Mouse (Mus musculus) limb, embryonic 10.5 days (tissue): ENCODE results near the gene Pcdh8. TPM values are rescaled to one million over a fixed set of nuclear protein-coding genes. Genes with fewer than 3 reads are reported as not detected.

Experiments used
- DNase-seq: peaks from one replicate; pipeline ENCODE4 v3.0.0-alpha.2; 2017; ENCODE audit warnings: low spot score
- H3K27ac ChIP-seq: fragments of 300-500 bp; sonication (generic); 2 replicates; pipeline ENCODE4 v1.5.1; 2016; ENCODE audit warnings: mild to moderate bottlenecking
- H3K27me3 ChIP-seq: fragments of 300-500 bp; sonication (generic); 2 replicates; pipeline ENCODE4 v1.6.1; 2016; ENCODE audit warnings: low read depth, mild to moderate bottlenecking; ENCODE audit not compliant: poor library complexity, severe bottlenecking
- H3K36me3 ChIP-seq: fragments of 300-500 bp; sonication (generic); 2 replicates; pipeline ENCODE4 v1.6.1; 2016; ENCODE audit warnings: mild to moderate bottlenecking, moderate library complexity
- H3K4me1 ChIP-seq: fragments of 300-500 bp; sonication (generic); 2 replicates; pipeline ENCODE4 v1.6.1; 2016
- H3K4me3 ChIP-seq: fragments of 300-500 bp; sonication (generic); 2 replicates; pipeline ENCODE4 v1.5.1; 2016; ENCODE audit warnings: mild to moderate bottlenecking, moderate library complexity
- H3K9me3 ChIP-seq: fragments of 300-500 bp; sonication (generic); replicated peaks from 2 replicates; pipeline ENCODE4 v1.6.1; 2016; ENCODE audit warnings: mild to moderate bottlenecking
- WGBS: fragments of 180-500 bp; shearing (Covaris S2); methylation state at CpG from one replicate; pipeline ENCODE4 v1.1.7; 2016; 5-methylcytosine and 5-hydroxymethylcytosine counted together
- microRNA counts: library from miRNA; unstranded; fragments of <30 nt; microRNA quantifications from one replicate; lab custom pipeline; 2017
- microRNA-seq: library from miRNA; unstranded; fragments of <30 nt; microRNA quantifications from one replicate; pipeline ENCODE4, GENCODE M21; 2017
- polyA plus RNA-seq: library from polyadenylated mRNA; unstranded; fragments of >200 nt; fragmentation: Nextera tagmentation; extraction: Ambion mirVana; gene quantifications from 2 replicates; pipeline ENCODE4 v1.2.1, GENCODE M21; 2016

The Pcdh8 gene
- polyA plus RNA-seq, 1 experiment from 2014 or later: 3.4 TPM

DNA sequence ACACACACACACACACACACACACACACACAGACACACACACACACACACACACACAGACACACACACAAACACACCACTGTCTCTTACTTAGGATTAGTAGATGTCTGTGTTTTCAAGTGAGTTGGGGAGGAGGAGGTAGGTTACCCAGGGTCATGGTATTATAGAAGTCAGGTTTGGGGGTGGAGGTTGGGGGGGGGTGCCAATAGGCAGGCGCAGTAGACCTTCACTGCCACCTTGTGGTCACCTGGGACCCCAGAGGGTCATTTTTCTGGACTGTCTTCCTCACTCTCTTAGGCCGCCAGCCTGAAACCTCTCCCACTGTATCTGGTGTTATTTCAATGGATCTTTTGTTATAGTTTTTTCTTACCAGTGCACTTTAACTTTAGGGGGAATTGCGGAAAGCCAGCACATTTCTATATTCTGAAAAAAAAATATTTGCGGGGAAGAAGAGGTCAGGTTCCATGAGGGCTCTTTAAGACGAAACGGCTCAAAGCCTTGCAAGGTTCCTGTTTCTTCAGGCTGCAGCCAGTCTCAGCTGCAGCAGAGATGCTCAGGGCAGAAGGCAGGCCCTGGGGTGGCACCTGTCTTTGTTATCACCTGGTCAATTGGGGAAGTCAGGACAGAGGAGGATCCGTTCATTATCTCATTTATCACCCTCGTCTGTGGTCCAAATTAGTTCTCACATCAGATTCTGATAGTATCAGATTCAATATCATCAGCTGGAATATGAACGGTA is 33.3 kb downstream of the Pcdh8 start:
- Histone ChIP-seq H3K4me1 (peaks cover 24% of the 10 kb centered on the region), H3K36me3 (no peaks in the 10 kb centered on the region), H3K9me3 (no peaks in the 10 kb centered on the region), H3K4me3 (no peak overlapping the region), H3K27me3 (no peaks in the 10 kb centered on the region), H3K27ac (no peak overlapping the region)
- DNase-seq: peak; percentile 54
- WGBS: 73% methylated on average over 9 of the region's 9 CpGs

DNA sequence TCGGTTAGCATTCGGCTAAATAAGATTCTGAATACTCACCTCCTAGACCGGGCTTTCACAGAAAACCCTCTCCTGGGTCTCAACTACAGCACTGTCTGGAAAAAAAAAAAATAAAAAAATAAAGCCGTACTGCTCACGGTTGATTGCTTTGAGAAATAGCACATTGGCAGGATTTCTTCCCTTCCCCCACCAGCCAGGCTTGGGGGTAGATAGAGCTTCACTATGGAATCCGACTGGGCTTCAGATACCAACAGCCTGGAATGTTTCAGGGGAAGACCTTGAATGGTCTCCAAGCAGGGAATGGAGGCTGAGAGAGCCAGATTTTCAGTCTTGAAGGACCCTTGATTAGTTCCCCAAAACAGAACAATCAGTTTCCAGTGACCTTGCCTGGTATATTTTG is 34.3 kb downstream of the Pcdh8 start:
- no peaks in the 10 kb centered on the region for H3K27me3 ChIP-seq
- no peak for DNase-seq
- no peak overlapping the region for H3K4me3 ChIP-seq
- peaks cover 23% of the 10 kb centered on the region for H3K4me1 ChIP-seq
- 85% methylated on average over 6 of the region's 6 CpGs for WGBS
- no peak overlapping the region for H3K27ac ChIP-seq
- no peaks in the 10 kb centered on the region for H3K36me3 ChIP-seq
- no peaks in the 10 kb centered on the region for H3K9me3 ChIP-seq

DNA sequence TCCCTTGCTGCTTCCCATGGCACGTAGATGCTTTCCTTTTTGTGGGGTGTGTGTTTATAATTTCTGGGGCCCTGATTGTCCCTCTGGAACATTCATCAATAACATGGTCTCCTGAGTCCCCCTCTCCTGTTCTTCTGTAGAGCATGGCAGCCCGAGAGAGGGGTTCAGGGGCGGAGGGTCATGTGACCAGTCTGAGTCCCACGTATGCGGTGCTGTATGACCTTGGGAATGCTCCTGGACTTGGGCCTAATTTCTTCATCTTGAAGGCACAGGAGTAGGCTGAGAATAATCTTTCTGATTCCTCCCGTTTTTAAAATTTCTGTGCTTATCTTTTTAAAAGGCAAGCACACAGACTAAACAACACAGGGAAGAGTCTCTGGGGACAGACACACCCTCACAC is 37.6 kb downstream of the Pcdh8 start:
- H3K27me3 ChIP-seq: no peaks in the 10 kb centered on the region
- no peak for DNase-seq
- H3K27ac ChIP-seq: no peak overlapping the region
- no peak overlapping the region for H3K4me3 ChIP-seq
- 88% methylated on average over 6 of the region's 6 CpGs for WGBS
- no peaks in the 10 kb centered on the region for H3K9me3 ChIP-seq
- H3K36me3 ChIP-seq: no peaks in the 10 kb centered on the region
- H3K4me1 ChIP-seq: no peaks in the 10 kb centered on the region

DNA sequence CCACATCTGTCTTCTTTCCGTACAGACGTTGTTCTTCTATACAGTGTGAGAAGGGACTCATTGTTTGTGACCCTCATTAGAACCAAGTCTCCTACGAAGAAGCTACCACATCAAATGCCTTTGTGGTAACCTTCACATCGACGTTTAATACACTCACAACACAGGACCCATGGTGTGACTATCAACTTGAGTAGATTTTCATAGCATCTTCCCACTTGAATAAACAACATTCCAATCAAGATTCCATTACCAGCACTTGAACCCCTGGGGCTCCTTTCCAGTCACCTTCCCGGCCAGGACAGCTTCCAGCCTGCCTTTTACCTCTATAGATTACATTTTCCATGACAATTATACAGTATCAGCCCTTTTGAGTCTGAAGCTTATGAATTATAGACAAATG is 42.3 kb downstream of the Pcdh8 start:
- Histone ChIP-seq H3K36me3 (no peaks in the 10 kb centered on the region), H3K4me1 (0 out of 2 replicates have a peak, but pooled peaks cover 5% of the 10 kb centered on the region), H3K4me3 (no peak overlapping the region), H3K9me3 (no peaks in the 10 kb centered on the region), H3K27ac (no peak overlapping the region), H3K27me3 (no peaks in the 10 kb centered on the region)
- no peak for DNase-seq
- 86% methylated on average over 6 of the region's 6 CpGs for WGBS

DNA sequence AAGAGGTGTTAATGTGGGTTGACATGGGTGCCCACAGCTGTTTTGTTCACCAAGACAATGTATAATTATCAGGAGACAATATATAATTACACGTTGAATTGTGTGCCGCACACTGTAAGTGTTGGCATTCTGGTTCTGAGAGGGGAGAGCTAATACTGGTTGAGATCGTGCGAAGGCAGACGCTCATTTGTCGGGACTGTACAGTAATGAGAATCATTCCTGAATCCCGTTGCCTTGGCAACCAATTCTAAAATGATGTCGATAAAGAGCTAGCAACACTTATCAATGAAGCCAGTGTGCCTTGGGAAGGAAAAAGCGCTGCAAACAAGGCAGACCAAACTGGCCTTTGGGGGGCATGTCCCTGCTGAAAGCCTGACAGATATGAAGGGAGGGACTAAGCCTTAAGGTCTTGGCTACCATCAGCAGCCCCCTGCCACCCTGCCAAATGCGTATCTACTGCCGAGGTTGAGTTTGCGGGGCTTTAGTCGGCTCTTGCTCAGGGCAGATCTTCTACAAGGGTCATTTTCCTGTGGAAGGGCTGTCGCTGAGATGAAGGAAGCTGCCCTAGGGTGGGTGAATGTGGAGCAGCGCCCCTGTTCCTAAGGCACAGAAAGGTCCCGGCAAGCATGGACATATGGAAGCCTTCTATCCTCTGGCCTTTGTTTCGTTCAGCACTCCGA is 47.0 kb downstream of the Pcdh8 start:
- no peak overlapping the region for H3K27ac ChIP-seq
- no peaks in the 10 kb centered on the region for H3K27me3 ChIP-seq
- H3K36me3 ChIP-seq: no peaks in the 10 kb centered on the region
- H3K4me1 ChIP-seq: 0 out of 2 replicates have a peak, but pooled peaks cover 5% of the 10 kb centered on the region
- no peaks in the 10 kb centered on the region for H3K9me3 ChIP-seq
- no peak for DNase-seq
- H3K4me3 ChIP-seq: no peak overlapping the region
- WGBS: 88% methylated on average over 18 of the region's 18 CpGs

- H3K36me3 ChIP-seq: no peaks in the 10 kb centered on the region
- peaks cover 6% of the 10 kb centered on the region; the same call in 1 of the 2 replicates for H3K4me1 ChIP-seq
- no peaks in the 10 kb centered on the region for H3K27me3 ChIP-seq
- 70% methylated on average over 7 of the region's 7 CpGs for WGBS
- no peak overlapping the region for H3K27ac ChIP-seq
- no peak for DNase-seq
- H3K4me3 ChIP-seq: no peak overlapping the region
- H3K9me3 ChIP-seq: no peaks in the 10 kb centered on the region
These were observed 48.9 kb downstream of the Pcdh8 start for GRCm38 (mm10) chr14:79722228-79722627.

MicroRNAs within 50 kb of the gene (microRNA counts, 519-probe panel; counts per million panel counts)
- microRNA mmu-miR-759 (lab: Ali Mortazavi, UCI): 684 counts per million, percentile 72 among the panel's probes with 10 or more counts

Small RNAs within 50 kb of the gene (microRNA-seq; reads per million reads assigned to microRNA genes)
- not detected for gene Mir759

Other genes with a start within 250 kb of the Pcdh8 start
- gene Sugt1, start 183.6 kb downstream of the Pcdh8 start, polyA plus RNA-seq: 147 and 148 TPM in 2 replicates
- gene Cnmd, start 109.1 kb downstream of the Pcdh8 start, polyA plus RNA-seq: 0.20 and 4.9 TPM in 2 replicates
- 0.16 TPM in 1 of 2 replicates, not detected in the other for gene Olfm4, start 212.8 kb upstream of the Pcdh8 start, polyA plus RNA-seq